Comparison of ENCODE assay signal across 10 mouse cellular contexts in genomic region chr1:39443764-39444163, GRCm38 (mm10). TPM values are rescaled to one million over a fixed set of nuclear protein-coding genes. Genes with fewer than 3 reads are reported as not detected.
DNase-seq lines count a peak whose midpoint lies in the region; ATAC-seq lines count a peak whose summit lies in the region.
"Had no signal": no experiment of that assay in that cellular context is flagged by ENCODE, and none has a peak within 500 bp of the region (broad histone marks: within the 10 kb centered on the region; RNA-seq: fewer than 3 reads in every experiment).

No protein-coding gene starts in this region.

- no peaks in the 10 kb centered on the region for H3K9me3 ChIP-seq in forebrain, embryonic 14.5 days (replicated peaks; ENCODE audit: control insufficient read depth, low read length)
- no peaks in the 10 kb centered on the region for H3K9me3 ChIP-seq in forebrain, embryonic 15.5 days
- no peaks in the 10 kb centered on the region for H3K9me3 ChIP-seq in midbrain, embryonic 13.5 days
- no peaks in the 10 kb centered on the region for H3K9me3 ChIP-seq in midbrain, embryonic 10.5 days (replicated peaks)
- H3K9me3 ChIP-seq in stomach, embryonic 16.5 days (replicated peaks; ENCODE audit: control insufficient read depth, low read length), result no peaks in the 10 kb centered on the region

- no peaks in the 10 kb centered on the region for H3K36me3 ChIP-seq in forebrain, embryonic 14.5 days (ENCODE audit: control insufficient read depth, insufficient read depth, low read length)
- H3K36me3 ChIP-seq in forebrain, embryonic 15.5 days, result no peaks in the 10 kb centered on the region
- H3K36me3 ChIP-seq in midbrain, embryonic 13.5 days, result no peaks in the 10 kb centered on the region
- H3K36me3 ChIP-seq in midbrain, embryonic 10.5 days, result no peaks in the 10 kb centered on the region
- no peaks in the 10 kb centered on the region for H3K36me3 ChIP-seq in stomach, embryonic 16.5 days (ENCODE audit: control insufficient read depth, insufficient read depth, low read length)

- H3K4me1 ChIP-seq in forebrain, embryonic 14.5 days (ENCODE audit: control insufficient read depth, insufficient read depth, low read length), result peaks cover 22% of the 10 kb centered on the region
- peaks cover 56% of the 10 kb centered on the region for H3K4me1 ChIP-seq in forebrain, embryonic 15.5 days
- peaks cover 31% of the 10 kb centered on the region for H3K4me1 ChIP-seq in midbrain, embryonic 13.5 days (replicated peaks)
- peaks cover 6% of the 10 kb centered on the region for H3K4me1 ChIP-seq in midbrain, embryonic 10.5 days
- H3K4me1 ChIP-seq in stomach, embryonic 16.5 days (ENCODE audit: control insufficient read depth, insufficient read depth, low read length), result peaks cover 26% of the 10 kb centered on the region

- H3K9ac ChIP-seq in forebrain, embryonic 14.5 days (ENCODE audit: low read length), result 0 out of 2 replicates have a peak overlapping the region, but pooled peaks have one; percentile 7
- H3K9ac ChIP-seq in forebrain, embryonic 15.5 days (replicated peaks), result no peak overlapping the region
- no peak overlapping the region for H3K9ac ChIP-seq in midbrain, embryonic 13.5 days (replicated peaks)
- H3K9ac ChIP-seq in stomach, embryonic 16.5 days (ENCODE audit: low read length), result no peak overlapping the region

- intact Hi-C loops in heart, postnatal 10 days (cut with DNase I), result no loop called here

- peak; percentile 66 for DNase-seq in forebrain, embryonic 14.5 days (ENCODE audit: low spot score)
- no peak for DNase-seq in midbrain, embryonic 10.5 days (ENCODE audit: low spot score)
- peak; percentile 43 to 49 for DNase-seq in heart, postnatal 10 days
- DNase-seq in urinary bladder, postnatal 10 days (ENCODE audit: low spot score), result no peak
- no peak for DNase-seq in lung, postnatal 36 days
- DNase-seq: adrenal gland, postnatal 25 days had no signal

- whole genome bisulfite sequencing in forebrain, embryonic 14.5 days, result 34% methylated on average over 8 of the region's 8 CpGs
- 33% methylated on average over 8 of the region's 8 CpGs for WGBS in forebrain, embryonic 15.5 days
- 71% methylated on average over 8 of the region's 8 CpGs for WGBS in midbrain, embryonic 13.5 days
- WGBS in midbrain, embryonic 10.5 days, result 87% methylated on average over 8 of the region's 8 CpGs
- WGBS in stomach, embryonic 16.5 days, result 43% methylated on average over 8 of the region's 8 CpGs

- ATAC-seq in forebrain, embryonic 14.5 days, result peak; percentile 30; the same call in 1 of the 2 replicates
- no peak for ATAC-seq in forebrain, embryonic 15.5 days (replicated peaks)
- peak; percentile 40; the same call in 1 of the 2 replicates for ATAC-seq in midbrain, embryonic 13.5 days
- ATAC-seq in stomach, embryonic 16.5 days (ENCODE audit: insufficient read depth, low FRiP score), result no peak

- H3K4me3 ChIP-seq in forebrain, embryonic 14.5 days (ENCODE audit: low read depth, low read length), result no peak overlapping the region
- H3K4me3 ChIP-seq in forebrain, embryonic 15.5 days, result no peak overlapping the region
- H3K4me3 ChIP-seq in midbrain, embryonic 13.5 days (replicated peaks), result no peak overlapping the region
- H3K4me3 ChIP-seq in midbrain, embryonic 10.5 days, result no peak overlapping the region
- no peak overlapping the region for H3K4me3 ChIP-seq in stomach, embryonic 16.5 days (replicated peaks; ENCODE audit: low read length)
- H3K4me3 ChIP-seq: layer of hippocampus, adult 2 months had no signal

- no peak overlapping the region for H3K27ac ChIP-seq in forebrain, embryonic 14.5 days (ENCODE audit: low read depth, low read length)
- H3K27ac ChIP-seq in forebrain, embryonic 15.5 days (replicated peaks), result no peak overlapping the region
- no peak overlapping the region for H3K27ac ChIP-seq in midbrain, embryonic 13.5 days
- no peak overlapping the region for H3K27ac ChIP-seq in midbrain, embryonic 10.5 days (replicated peaks)
- peak overlapping the region; percentile 54; the same call in 1 of the 2 replicates for H3K27ac ChIP-seq in stomach, embryonic 16.5 days (ENCODE audit: low read length)
- H3K27ac ChIP-seq: layer of hippocampus, adult 2 months had no signal

- no peaks in the 10 kb centered on the region for H3K27me3 ChIP-seq in forebrain, embryonic 14.5 days (replicated peaks; ENCODE audit: control insufficient read depth, insufficient read depth, low read length)
- H3K27me3 ChIP-seq in forebrain, embryonic 15.5 days, result no peaks in the 10 kb centered on the region
- H3K27me3 ChIP-seq in midbrain, embryonic 13.5 days, result no peaks in the 10 kb centered on the region
- H3K27me3 ChIP-seq in midbrain, embryonic 10.5 days (ENCODE audit: low read depth, poor library complexity, severe bottlenecking), result no peaks in the 10 kb centered on the region
- no peaks in the 10 kb centered on the region for H3K27me3 ChIP-seq in stomach, embryonic 16.5 days (ENCODE audit: control insufficient read depth, insufficient read depth, low read length)

- no peak overlapping the region for H3K4me2 ChIP-seq in forebrain, embryonic 14.5 days (ENCODE audit: low read length)
- H3K4me2 ChIP-seq in forebrain, embryonic 15.5 days (replicated peaks), result no peak overlapping the region
- H3K4me2 ChIP-seq in midbrain, embryonic 13.5 days (replicated peaks), result no peak overlapping the region
- no peak overlapping the region for H3K4me2 ChIP-seq in stomach, embryonic 16.5 days (ENCODE audit: low read depth, low read length)

RNA-seq across cellular contexts. Expression of gene Tbc1d8, which starts 34.8 kb away (rescaled TPM):
- polyA plus RNA-seq in forebrain, embryonic 14.5 days (2014; fragmentation: Nextera tagmentation; extraction: Ambion mirVana), result 4.7 and 7.3 TPM in 2 replicates
- polyA plus RNA-seq in forebrain, embryonic 15.5 days (2015; fragmentation: Nextera tagmentation; extraction: Ambion mirVana), result 10.0 and 10.6 TPM in 2 replicates
- 7.2 and 7.8 TPM in 2 replicates for polyA plus RNA-seq in midbrain, embryonic 13.5 days (2015; fragmentation: Nextera tagmentation; extraction: Ambion mirVana)
- 5.9 TPM in 2 replicates for polyA plus RNA-seq in midbrain, embryonic 10.5 days (2016; fragmentation: Nextera tagmentation; extraction: Ambion mirVana)
- total RNA-seq in heart, postnatal 10 days (2021), result 1 to 10 TPM; 6.6 to 7.4 TPM
- 10.3 and 11.6 TPM in 2 replicates for polyA plus RNA-seq in stomach, embryonic 16.5 days (2015; fragmentation: Nextera tagmentation; extraction: Ambion mirVana)

Comparison
In these comparisons a context has a peak if more than half of its experiments do, and no peak if none do; other contexts are left out.
1. ATAC-seq: peak in forebrain, embryonic 14.5 days (single experiment) and midbrain, embryonic 13.5 days (single experiment); none in forebrain, embryonic 15.5 days (single experiment) and stomach, embryonic 16.5 days (single experiment).
2. DNase-seq: peak in forebrain, embryonic 14.5 days (single experiment) and heart, postnatal 10 days (2 of 2); none in midbrain, embryonic 10.5 days (single experiment), urinary bladder, postnatal 10 days (single experiment) and lung, postnatal 36 days (single experiment).